Mouse (Mus musculus): ENCODE results near the gene Hdac10.

Hdac10 gene

GRCm38 (mm10) chr15:89128382-89129350, at the start of gene Hdac10:
Gene Hdac10, minus strand, starts transcription at chr15:89128700.
- CTCF ChIA-PET: interaction anchor here (0.5 to 2.7 kb wide), 80 partner anchors 9 to 1504 kb away, joined by 3 to 22 read pairs (median 4); partner anchors contain the start of genes Mapk12 (in 4 of the 4), Dennd6b (in 2 of the 4), Mapk11 (in 2 of the 4) and Ppp6r2 (in 2 of the 4)
- POLR2A ChIA-PET: interaction anchor here (0.6 to 2.5 kb wide), 44 partner anchors 8 to 377 kb away, joined by 3 to 16 read pairs (median 4); partner anchors contain the start of genes Dennd6b (in 2 of the 4), Pim3 (in 2 of the 4), Ppp6r2 (in 2 of the 4) and Adm2 (in 1 of the 4)

DNA sequence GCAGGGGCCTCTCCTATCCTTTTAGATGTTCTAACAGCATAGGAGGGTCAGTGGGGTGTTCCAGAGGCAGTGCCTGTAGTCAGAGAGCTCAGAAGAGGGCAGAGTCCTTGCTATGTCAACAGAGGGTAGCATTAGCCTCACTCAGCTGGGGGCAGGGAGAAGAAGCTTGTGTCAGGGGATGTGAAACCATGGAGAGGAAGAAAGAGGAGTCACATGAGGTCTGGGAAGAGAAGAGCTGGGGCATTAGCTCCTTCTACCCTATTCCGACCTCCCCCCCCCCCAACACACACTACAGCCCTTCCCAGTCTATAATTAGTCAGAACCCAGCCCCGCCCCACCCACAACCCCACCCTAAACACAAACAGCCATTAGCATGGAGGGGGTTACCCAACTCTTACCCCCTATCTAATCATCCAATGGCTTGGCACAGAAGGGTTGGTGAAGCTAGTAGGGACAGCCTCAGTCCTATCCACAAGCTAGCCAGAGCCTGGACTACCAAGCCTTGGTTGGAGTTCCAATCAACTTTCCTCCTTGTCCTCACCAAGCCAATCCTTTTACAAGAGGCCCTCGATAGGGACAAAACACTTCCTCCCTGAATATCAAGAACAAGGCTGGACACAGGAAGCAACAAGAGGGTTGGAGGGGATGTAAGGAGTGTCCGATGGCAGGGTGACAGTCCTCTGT, 49.2 kb upstream of the Hdac10 start:
- ChIA-PET POLR2A (interaction anchor here in 3 of 4 experiments (0.7 to 4.6 kb wide), 60 partner anchors 8 to 486 kb away, joined by 3 to 63 read pairs (median 5); partner anchors contain the start of genes Dennd6b (in 3 of the 3), C730034F03Rik (in 2 of the 3), Chkb (in 2 of the 3) and Gm44502 (in 2 of the 3)), CTCF (interaction anchor here (0.5 to 3.4 kb wide), 13 partner anchors 8 to 1899 kb away, joined by 3 to 14 read pairs (median 5); partner anchors contain the start of genes Dennd6b (in 2 of the 4) and Hdac10 (in 2 of the 4))

- CTCF ChIA-PET: interaction anchor here in 3 of 4 experiments (0.5 to 3.4 kb wide), 13 partner anchors 14 to 1899 kb away, joined by 3 to 14 read pairs (median 4); partner anchors contain the start of genes Hdac10 (in 2 of the 3) and Dennd6b (in 1 of the 3)
Observed at GRCm38 (mm10) chr15:89177121-89177520, 48.6 kb upstream of the Hdac10 start.

GRCm38 (mm10) chr15:89175411-89176155, 47.1 kb upstream of the Hdac10 start:
- POLR2A ChIA-PET: interaction anchor here in 3 of 4 experiments (0.6 to 4.0 kb wide), 13 partner anchors 15 to 467 kb away, joined by 3 to 20 read pairs (median 3); partner anchors contain the start of genes Adm2 (in 1 of the 3), Dennd6b (in 1 of the 3), Mapk12 (in 1 of the 3) and Sco2 (in 1 of the 3)
- CTCF ChIA-PET: interaction anchor here in 3 of 4 experiments (0.6 to 1.2 kb wide), 3 partner anchors 20 to 140 kb away, joined by 3 to 4 read pairs (median 3); partner anchors contain the start of genes Dennd6b (in 2 of the 3) and Sbf1 (in 1 of the 3)

More at GRCm38 (mm10) chr15:89177121-89177520, 48.6 kb upstream of the Hdac10 start:
- POLR2A ChIA-PET: interaction anchor here in 3 of 4 experiments (0.7 to 4.6 kb wide), 47 partner anchors 8 to 486 kb away, joined by 3 to 63 read pairs (median 6); partner anchors contain the start of genes Dennd6b (in 3 of the 3), Hdac10 (in 2 of the 3), Mapk11 (in 2 of the 3) and Pim3 (in 2 of the 3)

GRCm38 (mm10) chr15:89174889-89175339, 46.4 kb upstream of the Hdac10 start:
- CTCF ChIA-PET: interaction anchor here in 2 of 4 experiments (0.8 to 1.2 kb wide), 3 partner anchors 21 to 46 kb away, joined by 3 to 4 read pairs (median 4); partner anchors contain the start of genes Dennd6b (in 2 of the 2) and Hdac10 (in 1 of the 2)
- POLR2A ChIA-PET: interaction anchor here in 3 of 4 experiments (0.6 to 4.0 kb wide), 23 partner anchors 7 to 466 kb away, joined by 3 to 20 read pairs (median 4); partner anchors contain the start of genes Mapk12 (in 2 of the 3), Adm2 (in 1 of the 3), Dennd6b (in 1 of the 3) and Ppp6r2 (in 1 of the 3)

DNA sequence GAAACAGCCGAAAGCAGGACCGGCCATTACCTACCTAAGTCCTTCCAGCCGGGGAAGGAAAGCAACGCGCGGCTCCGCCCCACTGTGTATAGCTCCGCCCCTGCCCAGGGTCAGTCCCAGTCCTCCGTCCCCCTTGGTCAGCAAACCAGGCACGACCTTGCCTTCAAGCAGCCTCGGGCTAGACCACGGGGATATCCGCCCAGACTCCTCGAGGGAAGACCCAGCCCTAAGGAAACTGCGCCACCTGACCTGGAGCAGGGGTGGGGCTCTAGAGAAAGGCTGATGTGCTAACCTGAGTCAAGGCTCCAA, 45.4 kb upstream of the Hdac10 start:
- ChIA-PET POLR2A (interaction anchor here in 3 of 4 experiments (0.6 to 4.0 kb wide), 23 partner anchors 8 to 465 kb away, joined by 3 to 20 read pairs (median 6); partner anchors contain the start of genes Dennd6b (in 1 of the 3), Hdac10 (in 1 of the 3), Mapk11 (in 1 of the 3) and Mapk12 (in 1 of the 3)), CTCF (interaction anchor here in 3 of 4 experiments (0.5 to 1.2 kb wide), 3 partner anchors 12 to 72 kb away, joined by 3 read pairs; partner anchors contain the start of gene Dennd6b (in 1 of the 3))

DNA sequence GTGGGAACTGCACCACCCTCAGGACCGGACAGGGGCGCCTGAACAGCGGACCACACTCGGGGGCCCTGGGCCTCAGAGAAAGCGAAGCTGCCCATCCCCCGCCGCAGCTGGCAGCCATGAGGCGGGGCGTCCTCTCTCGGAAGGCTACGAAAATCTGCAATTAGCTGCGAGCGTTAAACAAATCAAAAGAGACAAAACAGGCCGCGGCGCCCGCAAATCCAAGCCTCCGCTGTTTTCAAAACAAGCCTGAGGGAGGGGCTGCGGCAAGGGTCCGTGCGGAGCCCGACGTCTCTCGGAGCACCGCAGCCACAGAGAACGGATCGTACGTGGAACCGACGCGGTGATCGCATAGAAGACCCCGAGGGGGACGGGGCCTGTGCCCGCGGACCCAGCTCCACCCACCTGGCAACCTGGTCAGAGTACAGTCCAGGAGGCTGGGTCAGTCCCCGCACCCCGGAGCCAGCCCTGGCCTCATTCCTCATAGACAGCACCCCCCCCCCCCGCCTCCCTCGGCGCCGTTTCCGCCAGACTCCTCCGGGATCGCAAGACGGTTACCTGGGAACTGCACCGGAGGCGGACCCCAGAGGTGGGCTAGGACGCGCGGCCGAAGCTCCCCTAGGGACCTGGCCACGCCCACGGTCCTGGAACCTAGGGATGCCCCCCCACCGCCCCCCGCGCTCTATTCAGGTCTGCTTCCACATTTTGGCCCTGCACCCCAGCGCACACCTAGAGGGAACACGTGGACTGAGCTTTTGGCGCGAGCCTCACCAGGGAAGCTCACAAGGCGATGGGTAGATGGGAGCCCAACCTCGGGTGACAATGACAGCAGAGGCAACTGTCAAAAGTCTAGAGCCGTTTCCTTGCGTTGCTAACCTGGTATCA, 44.8 kb upstream of the Hdac10 start:
- CTCF ChIA-PET: interaction anchor here in 3 of 4 experiments (0.5 to 2.0 kb wide), 8 partner anchors 11 to 142 kb away, joined by 3 to 5 read pairs (median 3); partner anchors contain the start of gene Dennd6b (in 1 of the 3)
- POLR2A ChIA-PET: interaction anchor here in 3 of 4 experiments (0.6 to 4.0 kb wide), 34 partner anchors 8 to 479 kb away, joined by 3 to 20 read pairs (median 4); partner anchors contain the start of genes Dennd6b (in 2 of the 3), Mapk11 (in 2 of the 3), Hdac10 (in 1 of the 3) and Pim3 (in 1 of the 3)

GRCm38 (mm10) chr15:89172276-89172935, 43.9 kb upstream of the Hdac10 start:
- POLR2A ChIA-PET: interaction anchor here in 3 of 4 experiments (0.6 to 4.0 kb wide), 21 partner anchors 10 to 478 kb away, joined by 3 to 20 read pairs (median 3); partner anchors contain the start of genes Dennd6b (in 2 of the 3), Mapk11 (in 2 of the 3), Pim3 (in 1 of the 3) and Tubgcp6 (in 1 of the 3)
- CTCF ChIA-PET: interaction anchor here in 2 of 4 experiments (0.9 to 2.0 kb wide), 5 partner anchors 10 to 24 kb away, joined by 3 to 5 read pairs (median 3); partner anchors contain the start of gene Dennd6b (in 1 of the 2)

GRCm38 (mm10) chr15:89171526-89172051, 43.1 kb upstream of the Hdac10 start:
- ChIA-PET POLR2A (interaction anchor here (0.5 to 3.8 kb wide), 11 partner anchors 10 to 265 kb away, joined by 3 to 13 read pairs (median 4); partner anchors contain the start of genes Mapk11 (in 2 of the 4) and Tubgcp6 (in 1 of the 4)), CTCF (interaction anchor here in 2 of 4 experiments (0.7 to 2.0 kb wide), 4 partner anchors 14 to 215 kb away, joined by 3 to 5 read pairs (median 4); partner anchors contain the start of gene Dennd6b (in 1 of the 2))

DNA sequence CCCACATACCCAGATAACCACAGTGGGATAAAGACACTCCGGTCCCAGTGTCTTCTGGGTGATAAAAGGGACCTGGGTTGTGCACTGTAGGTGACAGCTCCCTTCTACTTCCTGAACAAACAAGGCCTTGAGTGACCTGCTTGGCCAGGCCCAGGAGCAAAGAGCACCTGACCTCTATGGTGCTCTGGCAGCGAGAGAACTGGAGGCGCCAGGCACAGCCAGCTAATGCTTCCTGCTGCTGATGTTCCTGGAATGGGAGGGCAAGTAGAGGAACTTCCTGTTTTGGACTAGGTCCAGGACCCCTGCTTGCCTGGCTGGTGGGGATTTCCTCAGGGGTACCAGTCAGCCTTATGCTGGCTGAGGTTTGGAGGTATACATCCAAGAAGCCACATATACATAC, 41.6 kb upstream of the Hdac10 start:
- CTCF ChIA-PET: interaction anchor here in 3 of 4 experiments (0.8 to 1.3 kb wide), 6 partner anchors 8 to 342 kb away, joined by 3 to 5 read pairs (median 3); partner anchors contain the start of gene Dennd6b (in 1 of the 3)
- POLR2A ChIA-PET: interaction anchor here in 3 of 4 experiments (0.7 to 2.8 kb wide), 25 partner anchors 8 to 461 kb away, joined by 3 to 26 read pairs (median 4); partner anchors contain the start of genes Mapk11 (in 2 of the 3), Cpt1b (in 1 of the 3), Dennd6b (in 1 of the 3) and Selenoo (in 1 of the 3)

DNA sequence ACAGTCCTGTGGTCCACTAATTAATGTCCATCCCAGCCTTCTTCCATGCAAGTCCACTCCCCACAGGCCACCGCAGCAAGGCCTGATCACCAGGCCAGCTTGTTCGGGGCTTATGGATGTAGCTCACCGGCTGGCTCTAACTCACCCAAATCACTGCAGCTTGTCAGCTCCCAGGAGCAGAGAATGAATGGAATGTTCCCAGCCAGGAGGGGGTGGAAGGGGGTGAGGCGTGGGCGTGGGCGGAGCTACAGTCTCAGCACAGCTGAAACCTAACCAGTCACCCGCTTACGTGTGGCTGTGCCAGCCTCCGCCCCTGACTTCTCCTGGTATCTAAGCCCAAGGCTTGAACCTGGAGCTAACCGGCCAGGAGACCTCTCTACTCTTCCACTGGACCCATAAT, 40.9 kb upstream of the Hdac10 start:
- POLR2A ChIA-PET: interaction anchor here in 3 of 4 experiments (0.5 to 2.8 kb wide), 29 partner anchors 8 to 460 kb away, joined by 3 to 26 read pairs (median 4); partner anchors contain the start of genes Mapk11 (in 2 of the 3), Tubgcp6 (in 2 of the 3), Cpt1b (in 1 of the 3) and Dennd6b (in 1 of the 3)

DNA sequence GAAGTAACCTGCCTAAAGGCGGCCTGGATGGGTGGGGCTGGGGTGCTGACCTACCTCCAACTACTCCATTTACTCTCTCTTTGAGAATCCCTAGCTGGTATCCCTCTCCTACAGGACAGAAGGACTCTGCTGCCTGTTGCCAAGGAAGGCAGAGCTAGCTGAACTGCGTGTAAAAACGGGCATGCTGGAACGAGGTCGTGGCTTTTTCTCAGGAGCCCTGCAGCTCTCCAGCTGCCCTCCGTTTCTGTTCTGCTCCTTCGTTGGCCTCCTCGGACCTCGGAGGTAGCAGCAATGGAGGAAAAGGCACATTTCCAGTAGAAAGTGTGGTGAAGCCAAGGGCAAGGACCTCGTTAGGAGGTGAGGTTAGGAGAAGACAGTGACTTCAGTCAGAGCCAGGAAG, 40.4 kb upstream of the Hdac10 start:
- ChIA-PET CTCF (interaction anchor here in 3 of 4 experiments (0.7 to 1.5 kb wide), 9 partner anchors 11 to 341 kb away, joined by 3 to 6 read pairs (median 3); partner anchors contain the start of genes Dennd6b (in 1 of the 3) and Hdac10 (in 1 of the 3)), POLR2A (interaction anchor here in 3 of 4 experiments (0.5 to 2.8 kb wide), 24 partner anchors 8 to 460 kb away, joined by 3 to 26 read pairs (median 4); partner anchors contain the start of genes Mapk11 (in 2 of the 3), Tubgcp6 (in 2 of the 3), Dennd6b (in 1 of the 3) and Selenoo (in 1 of the 3))

More for the DNA sequence above, 40.9 kb upstream of the Hdac10 start:
- CTCF ChIA-PET: interaction anchor here in 3 of 4 experiments (0.7 to 1.5 kb wide), 10 partner anchors 9 to 342 kb away, joined by 3 to 6 read pairs (median 3); partner anchors contain the start of genes Dennd6b (in 1 of the 3) and Hdac10 (in 1 of the 3)

- ChIA-PET POLR2A (interaction anchor here in 3 of 4 experiments (0.5 to 4.7 kb wide), 9 partner anchors 8 to 298 kb away, joined by 3 to 38 read pairs (median 4); partner anchors contain the start of gene Mapk11 (in 1 of the 3)), CTCF (interaction anchor here in 1 of 4 experiments (1.4 kb wide), 1 partner anchor 30 kb away, joined by 3 read pairs; no protein-coding TSS in a partner anchor)
Observed at GRCm38 (mm10) chr15:89165478-89165877, 37.0 kb upstream of the Hdac10 start.
